Comparison of ENCODE assay signal across 8 mouse cellular contexts in the genomic region with DNA sequence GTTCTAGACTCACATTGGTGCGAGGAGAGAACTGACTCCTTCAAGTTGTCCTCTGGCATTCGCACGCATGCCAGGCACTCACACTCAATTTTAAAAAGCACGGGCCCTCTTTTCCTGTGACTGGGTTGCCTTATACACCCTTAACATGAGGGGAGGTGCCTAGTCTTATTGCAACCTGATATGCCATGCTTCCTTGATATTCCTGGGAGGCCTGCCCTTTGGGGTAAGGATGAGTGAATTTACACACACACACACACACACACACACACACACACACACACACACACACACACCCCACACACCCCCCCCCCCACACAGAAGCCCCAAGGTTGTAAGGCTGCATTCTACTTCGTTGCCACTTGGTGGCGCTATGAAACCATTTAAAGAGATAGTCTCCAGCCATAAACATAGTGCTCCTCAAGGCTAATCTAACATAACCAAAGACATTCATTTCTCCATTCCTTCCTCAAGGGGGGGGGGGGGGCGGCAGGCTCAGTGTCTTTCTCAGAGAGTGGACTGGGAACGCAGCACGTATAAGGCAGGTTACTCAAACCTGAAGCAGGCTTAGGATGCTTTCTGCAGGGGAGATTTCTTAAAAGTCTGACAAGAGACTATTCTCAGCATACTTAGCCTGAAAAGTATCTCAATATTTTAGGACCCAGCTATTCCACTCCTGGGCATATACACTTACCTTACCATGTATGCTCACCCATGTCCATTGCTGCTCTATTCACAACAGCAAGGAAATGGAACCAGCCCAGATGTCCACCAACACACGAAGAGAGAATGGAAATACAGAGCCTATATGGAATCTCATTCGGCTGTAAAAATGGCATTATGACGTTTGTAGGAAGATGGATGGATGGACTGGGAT.
DNase-seq lines count a peak whose midpoint lies in the region; ATAC-seq and TF ChIP-seq lines count a peak whose summit lies in the region.

No protein-coding gene starts in this region.

- H3K4me2 ChIP-seq in heart, embryonic 12.5 days: no peak overlapping the region
- no peak overlapping the region for H3K4me2 ChIP-seq in kidney, postnatal 0 days (ENCODE audit: low read length)
- no peak overlapping the region for H3K4me2 ChIP-seq in stomach, embryonic 15.5 days

- no peak overlapping the region for H3K27ac ChIP-seq in heart, embryonic 12.5 days (ENCODE audit: poor library complexity, severe bottlenecking)
- no peak overlapping the region for H3K27ac ChIP-seq in kidney, postnatal 0 days
- no peak overlapping the region for H3K27ac ChIP-seq in stomach, embryonic 15.5 days

- H3K4me3 ChIP-seq in E14TG2a.4 (replicated peaks; ENCODE audit: low read length): no peak overlapping the region
- no peak overlapping the region for H3K4me3 ChIP-seq in heart, embryonic 12.5 days
- no peak overlapping the region for H3K4me3 ChIP-seq in kidney, postnatal 0 days (replicated peaks; ENCODE audit: low read depth, low read length)
- no peak overlapping the region for H3K4me3 ChIP-seq in stomach, embryonic 15.5 days (replicated peaks)

- H3K4me1 ChIP-seq in E14TG2a.4 (replicated peaks; ENCODE audit: low read depth, low read length): peaks cover 15% of the 10 kb centered on the region
- H3K4me1 ChIP-seq in heart, embryonic 12.5 days (replicated peaks): no peaks in the 10 kb centered on the region
- H3K4me1 ChIP-seq in kidney, postnatal 0 days (replicated peaks; ENCODE audit: insufficient read depth, low read length): no peaks in the 10 kb centered on the region
- peaks cover 8% of the 10 kb centered on the region; the same call in 1 of the 2 replicates for H3K4me1 ChIP-seq in stomach, embryonic 15.5 days

- no peaks in the 10 kb centered on the region for H3K9me3 ChIP-seq in E14TG2a.4 (ENCODE audit: low read length)
- H3K9me3 ChIP-seq in heart, embryonic 12.5 days (replicated peaks): no peaks in the 10 kb centered on the region
- H3K9me3 ChIP-seq in kidney, postnatal 0 days (replicated peaks; ENCODE audit: low read length): no peaks in the 10 kb centered on the region
- H3K9me3 ChIP-seq in stomach, embryonic 15.5 days: no peaks in the 10 kb centered on the region

- peaks cover 7% of the 10 kb centered on the region; the same call in 1 of the 2 replicates for H3K27me3 ChIP-seq in E14TG2a.4 (ENCODE audit: insufficient read depth, low read length)
- H3K27me3 ChIP-seq in heart, embryonic 12.5 days (replicated peaks): no peaks in the 10 kb centered on the region
- no peaks in the 10 kb centered on the region for H3K27me3 ChIP-seq in kidney, postnatal 0 days (ENCODE audit: insufficient read depth, low read length)
- H3K27me3 ChIP-seq in stomach, embryonic 15.5 days (replicated peaks): no peaks in the 10 kb centered on the region

- intact Hi-C loops in gastrocnemius, postnatal 14 days (cut with DNase I; ENCODE audit: low total_unique reads): no loop called here

- no peak overlapping the region for H3K9ac ChIP-seq in heart, embryonic 12.5 days
- no peak overlapping the region for H3K9ac ChIP-seq in kidney, postnatal 0 days (ENCODE audit: low read depth, low read length)
- H3K9ac ChIP-seq in stomach, embryonic 15.5 days: no peak overlapping the region

- peak; percentile 38 for TF ChIP-seq CTCF in E14TG2a.4 (conservative IDR thresholded peaks at IDR 0.05; ENCODE audit: low read length)
- peak; percentile 81 for TF ChIP-seq CTCF in kidney, postnatal 0 days (IDR thresholded peaks at IDR 0.05; ENCODE audit: low read depth)

- peak; percentile 66; the same call in 1 of the 2 replicates for ATAC-seq in heart, embryonic 12.5 days (ENCODE audit: insufficient number of reproducible peaks, low FRiP score)
- ATAC-seq in kidney, postnatal 0 days (replicated peaks; ENCODE audit: low FRiP score, low read depth): peak; percentile 62
- peak; percentile 60; the same call in 1 of the 2 replicates for ATAC-seq in stomach, embryonic 15.5 days (ENCODE audit: insufficient read depth, low FRiP score, low read depth)

- no peaks in the 10 kb centered on the region for H3K36me3 ChIP-seq in E14TG2a.4 (ENCODE audit: insufficient read depth, low read length)
- H3K36me3 ChIP-seq in heart, embryonic 12.5 days: no peaks in the 10 kb centered on the region
- no peaks in the 10 kb centered on the region for H3K36me3 ChIP-seq in kidney, postnatal 0 days (ENCODE audit: insufficient read depth, low read length)
- H3K36me3 ChIP-seq in stomach, embryonic 15.5 days: no peaks in the 10 kb centered on the region

- peak; percentile 35 for DNase-seq in gastrocnemius, postnatal 10 days
- no peak for DNase-seq in gastrocnemius, postnatal 14 days
- peak; percentile 67 to 69 for DNase-seq in cerebellum, postnatal 10 days
- DNase-seq in kidney, postnatal 0 days (ENCODE audit: low spot score): peak; percentile 87
- DNase-seq in mesoderm, embryonic 11.5 days (ENCODE audit: low read depth, low spot score): peak; percentile 73

- 43% methylated on average over 12 of the region's 12 CpGs for WGBS in heart, embryonic 12.5 days
- 37% methylated on average over 12 of the region's 12 CpGs for WGBS in kidney, postnatal 0 days
- 36% methylated on average over 12 of the region's 12 CpGs for WGBS in stomach, embryonic 15.5 days
